Mouse (Mus musculus) forebrain, postnatal 0 days (tissue): ENCODE results near the gene Atxn2l. TPM values are rescaled to one million over a fixed set of nuclear protein-coding genes. Genes with fewer than 3 reads are reported as not detected.

ENCODE experiments used
- ATAC-seq: fragments of 200-750 bp; cut with Nextera tagmentation; 2 replicates; pipeline ENCODE4 v1.8.0; 2017; ENCODE audit warnings: mild to moderate bottlenecking, moderate library complexity
- DNase-seq: peaks from one replicate; pipeline ENCODE4 v3.0.0-alpha.2; 2015
- H3K27ac ChIP-seq: fragments of 300-500 bp; sonication (generic); 2 replicates; pipeline ENCODE4 v1.5.1; 2014; ENCODE audit warnings: low read depth, mild to moderate bottlenecking, antibody characterized with exemption, low read length, moderate library complexity, mixed read lengths
- H3K27me3 ChIP-seq: fragments of 300-500 bp; sonication (generic); 2 replicates; pipeline ENCODE4 v1.6.1; 2014; ENCODE audit warnings: mild to moderate bottlenecking, low read length, mixed read lengths; ENCODE audit not compliant: insufficient read depth
- H3K36me3 ChIP-seq: fragments of 300-500 bp; sonication (generic); 2 replicates; pipeline ENCODE4 v1.6.1; 2014; ENCODE audit warnings: mild to moderate bottlenecking, moderate library complexity; ENCODE audit not compliant: insufficient read depth
- H3K4me1 ChIP-seq: fragments of 300-500 bp; sonication (generic); 2 replicates; pipeline ENCODE4 v1.6.1; 2014; ENCODE audit warnings: antibody characterized with exemption; ENCODE audit not compliant: insufficient read depth
- H3K4me2 ChIP-seq: fragments of 300-500 bp; sonication (generic); 2 replicates; pipeline ENCODE4 v1.6.1; 2014; ENCODE audit warnings: low read depth, mild to moderate bottlenecking, moderate library complexity
- H3K4me3 ChIP-seq: fragments of 300-500 bp; sonication (generic); 2 replicates; pipeline ENCODE4 v1.5.1; 2014; ENCODE audit warnings: low read depth, low read length, mixed read lengths
- H3K9ac ChIP-seq: fragments of 300-500 bp; sonication (generic); 2 replicates; pipeline ENCODE4 v1.6.1; 2014; ENCODE audit warnings: mild to moderate bottlenecking
- H3K9me3 ChIP-seq: fragments of 300-500 bp; sonication (generic); 2 replicates; pipeline ENCODE4 v1.6.1; 2016; ENCODE audit warnings: low read length
- CTCF ChIP-seq: sonication (generic); IDR thresholded peaks from 2 replicates; pipeline ENCODE4 v1.5.1; 2016; ENCODE audit warnings: antibody characterized with exemption, control low read depth, low read depth
- WGBS: fragments of 180-500 bp; shearing (Covaris S2); extraction: QIAGEN DNeasy Blood & Tissue Kit; methylation state at CpG from one replicate; pipeline ENCODE4 v1.1.7; 2014; 5-methylcytosine and 5-hydroxymethylcytosine counted together
- polyA plus RNA-seq: library from polyadenylated mRNA; unstranded; fragments of >200 nt; fragmentation: Nextera tagmentation; extraction: Ambion mirVana; gene quantifications from 2 replicates; pipeline ENCODE4 v1.2.1, GENCODE M21; 2015
- total RNA-seq: library from RNA; depleted of rRNA; stranded (reverse); fragments of >200 nt; gene quantifications from 2 replicates; pipeline ENCODE4 v1.2.3, GENCODE M21; 2014

Atxn2l gene
- total and polyA plus RNA-seq, 2 experiments from 2014 or later, result 56.8 to 89.0 TPM

- Histone ChIP-seq H3K4me1 (no peaks in the 10 kb centered on the region), H3K27ac (no peak overlapping the region), H3K4me3 (no peak overlapping the region), H3K27me3 (no peaks in the 10 kb centered on the region), H3K36me3 (no peaks in the 10 kb centered on the region), H3K4me2 (no peak overlapping the region), H3K9me3 (no peaks in the 10 kb centered on the region), H3K9ac (no peak overlapping the region)
- WGBS, result 90% methylated on average over 17 of the region's 17 CpGs
- TF ChIP-seq CTCF, result no peak
- DNase-seq, result no peak
- ATAC-seq, result no peak
Measured at GRCm38 (mm10) chr7:126456382-126457266, 46.6 kb downstream of the Atxn2l start.

- Histone ChIP-seq H3K9ac (no peak overlapping the region), H3K4me2 (no peak overlapping the region), H3K4me1 (no peaks in the 10 kb centered on the region), H3K36me3 (no peaks in the 10 kb centered on the region), H3K4me3 (no peak overlapping the region), H3K27me3 (no peaks in the 10 kb centered on the region), H3K27ac (no peak overlapping the region), H3K9me3 (no peaks in the 10 kb centered on the region)
- DNase-seq (no peak), ATAC-seq (no peak)
- no peak for TF ChIP-seq CTCF
- WGBS, result 76% methylated on average over 2 of the region's 2 CpGs
Measured at GRCm38 (mm10) chr7:126455242-126455641, 48.0 kb downstream of the Atxn2l start.

GRCm38 (mm10) chr7:126453861-126454260 lies 49.4 kb downstream of the Atxn2l start:
- WGBS, result 80% methylated on average over 7 of the region's 7 CpGs
- TF ChIP-seq CTCF, result no peak
- H3K4me1 ChIP-seq, result no peaks in the 10 kb centered on the region
- DNase-seq, result no peak
- no peaks in the 10 kb centered on the region for H3K27me3 ChIP-seq
- H3K4me3 ChIP-seq, result no peak overlapping the region
- no peak overlapping the region for H3K27ac ChIP-seq
- no peak overlapping the region for H3K4me2 ChIP-seq
- H3K9ac ChIP-seq, result no peak overlapping the region
- no peak for ATAC-seq
- no peaks in the 10 kb centered on the region for H3K9me3 ChIP-seq
- H3K36me3 ChIP-seq, result no peaks in the 10 kb centered on the region

- H3K36me3 ChIP-seq, result no peaks in the 10 kb centered on the region
- no peak overlapping the region for H3K4me3 ChIP-seq
- no peak for TF ChIP-seq CTCF
- no peak overlapping the region for H3K4me2 ChIP-seq
- DNase-seq, result no peak
- no peaks in the 10 kb centered on the region for H3K27me3 ChIP-seq
- ATAC-seq, result no peak
- no peaks in the 10 kb centered on the region for H3K9me3 ChIP-seq
- H3K9ac ChIP-seq, result no peak overlapping the region
- no peaks in the 10 kb centered on the region for H3K4me1 ChIP-seq
- H3K27ac ChIP-seq, result no peak overlapping the region
- 88% methylated on average over 3 of the region's 3 CpGs for WGBS
Measured at GRCm38 (mm10) chr7:126452244-126452643, 51.0 kb downstream of the Atxn2l start.

- WGBS, result 96% methylated on average over 6 of the region's 6 CpGs
- no peak overlapping the region for H3K4me3 ChIP-seq
- no peak for TF ChIP-seq CTCF
- DNase-seq (no peak), ATAC-seq (no peak)
- no peaks in the 10 kb centered on the region for H3K27me3 ChIP-seq
- peaks cover 6% of the 10 kb centered on the region; the same call in 1 of the 2 replicates for H3K36me3 ChIP-seq
- H3K27ac ChIP-seq, result no peak overlapping the region
- H3K4me1 ChIP-seq, result no peaks in the 10 kb centered on the region
- no peak overlapping the region for H3K9ac ChIP-seq
- H3K4me2 ChIP-seq, result no peak overlapping the region
- no peaks in the 10 kb centered on the region for H3K9me3 ChIP-seq
Measured at GRCm38 (mm10) chr7:126450641-126451040, 52.6 kb downstream of the Atxn2l start.

- no peak overlapping the region for H3K4me2 ChIP-seq
- 92% methylated on average over 18 of the region's 18 CpGs for WGBS
- H3K9ac ChIP-seq, result no peak overlapping the region
- no peak for ATAC-seq
- H3K4me1 ChIP-seq, result no peaks in the 10 kb centered on the region
- H3K4me3 ChIP-seq, result no peak overlapping the region
- H3K27me3 ChIP-seq, result no peaks in the 10 kb centered on the region
- H3K27ac ChIP-seq, result no peak overlapping the region
- H3K9me3 ChIP-seq, result no peaks in the 10 kb centered on the region
- no peak for TF ChIP-seq CTCF
- H3K36me3 ChIP-seq, result peaks cover 12% of the 10 kb centered on the region
- DNase-seq, result no peak
Measured at GRCm38 (mm10) chr7:126449991-126450390, 53.2 kb downstream of the Atxn2l start.

- H3K4me2 ChIP-seq, result no peak overlapping the region
- TF ChIP-seq CTCF, result no peak
- no peaks in the 10 kb centered on the region for H3K27me3 ChIP-seq
- no peaks in the 10 kb centered on the region for H3K9me3 ChIP-seq
- no peak overlapping the region for H3K4me3 ChIP-seq
- DNase-seq (no peak), ATAC-seq (no peak)
- H3K9ac ChIP-seq, result no peak overlapping the region
- H3K36me3 ChIP-seq, result peaks cover 24% of the 10 kb centered on the region
- no peaks in the 10 kb centered on the region for H3K4me1 ChIP-seq
- H3K27ac ChIP-seq, result no peak overlapping the region
- WGBS, result 92% methylated on average over 19 of the region's 19 CpGs
Measured at GRCm38 (mm10) chr7:126448481-126448880, 54.8 kb downstream of the Atxn2l start.
